Mouse (Mus musculus) embryonic facial prominence, embryonic 12.5 days (tissue): ENCODE measurements around the gene Praf2. TPM values are rescaled to one million over a fixed set of nuclear protein-coding genes. Genes with fewer than 3 reads are reported as not detected.

Experiments
- ATAC-seq: fragments of 200-750 bp; cut with Nextera tagmentation; 2 replicates; pipeline ENCODE4 v1.8.0; 2017; ENCODE audit not compliant: insufficient number of reproducible peaks, insufficient read depth, low FRiP score, low TSS enrichment
- H3K27ac ChIP-seq: fragments of 300-500 bp; sonication (generic); 2 replicates; pipeline ENCODE4 v1.5.1; 2016; ENCODE audit warnings: mild to moderate bottlenecking
- H3K27me3 ChIP-seq: fragments of 300-500 bp; sonication (generic); 2 replicates; pipeline ENCODE4 v1.6.1; 2016; ENCODE audit warnings: mild to moderate bottlenecking, moderate library complexity
- H3K36me3 ChIP-seq: fragments of 300-500 bp; sonication (generic); 2 replicates; pipeline ENCODE4 v1.6.1; 2016; ENCODE audit warnings: mild to moderate bottlenecking
- H3K4me1 ChIP-seq: fragments of 300-500 bp; sonication (generic); 2 replicates; pipeline ENCODE4 v1.6.1; 2016
- H3K4me2 ChIP-seq: fragments of 300-500 bp; sonication (generic); replicated peaks from 2 replicates; pipeline ENCODE4 v1.6.1; 2016; ENCODE audit warnings: mild to moderate bottlenecking, moderate library complexity
- H3K4me3 ChIP-seq: fragments of 300-500 bp; sonication (generic); 2 replicates; pipeline ENCODE4 v1.5.1; 2016; ENCODE audit warnings: mild to moderate bottlenecking
- H3K9ac ChIP-seq: fragments of 300-500 bp; sonication (generic); 2 replicates; pipeline ENCODE4 v1.6.1; 2016; ENCODE audit warnings: mild to moderate bottlenecking, moderate library complexity
- H3K9me3 ChIP-seq: fragments of 300-500 bp; sonication (generic); 2 replicates; pipeline ENCODE4 v1.6.1; 2016; ENCODE audit warnings: mild to moderate bottlenecking, moderate library complexity
- WGBS: fragments of 180-500 bp; shearing (Covaris S2); methylation state at CpG from one replicate; pipeline ENCODE4 v1.1.7; 2016; 5-methylcytosine and 5-hydroxymethylcytosine counted together
- polyA plus RNA-seq: library from polyadenylated mRNA; unstranded; fragments of >200 nt; fragmentation: Nextera tagmentation; extraction: Ambion mirVana; gene quantifications from 2 replicates; pipeline ENCODE4 v1.2.1, GENCODE M21; 2016

The Praf2 gene
- polyA plus RNA-seq, 1 experiment from 2014 or later: 69.9 TPM

DNA sequence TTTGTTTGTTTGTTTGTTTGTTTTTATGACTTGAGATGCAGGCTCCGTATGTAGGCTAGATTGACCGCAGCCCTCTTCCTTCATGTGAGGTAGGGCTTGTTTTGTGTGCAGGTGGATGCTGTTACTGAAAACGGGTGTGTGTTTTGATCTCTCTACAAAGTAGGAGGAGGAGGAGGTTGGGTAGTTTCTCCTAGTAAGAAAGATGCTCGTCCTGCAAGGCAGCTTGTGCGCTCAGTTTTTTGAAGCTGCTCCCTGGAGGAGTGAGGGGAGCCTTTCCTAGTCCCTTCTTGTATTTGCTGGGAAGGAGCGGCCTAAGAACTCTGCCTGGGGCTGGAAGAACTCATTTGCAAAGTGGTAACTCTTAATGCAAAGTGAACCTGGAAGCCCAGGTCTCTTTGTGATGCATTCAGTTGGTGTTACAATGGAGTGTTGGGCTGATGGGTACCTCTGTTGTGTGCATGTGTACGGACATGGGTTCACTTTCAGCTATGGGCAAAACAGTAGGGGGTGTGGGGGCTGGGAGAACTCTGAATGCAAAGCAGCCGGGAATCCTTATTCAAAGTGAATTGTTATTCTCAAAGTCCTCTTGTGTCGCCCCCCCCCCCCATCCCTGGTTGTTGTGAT is 36.5 kb downstream of the Praf2 start:
- 20% methylated on average over 9 of the region's 9 CpGs for WGBS

DNA sequence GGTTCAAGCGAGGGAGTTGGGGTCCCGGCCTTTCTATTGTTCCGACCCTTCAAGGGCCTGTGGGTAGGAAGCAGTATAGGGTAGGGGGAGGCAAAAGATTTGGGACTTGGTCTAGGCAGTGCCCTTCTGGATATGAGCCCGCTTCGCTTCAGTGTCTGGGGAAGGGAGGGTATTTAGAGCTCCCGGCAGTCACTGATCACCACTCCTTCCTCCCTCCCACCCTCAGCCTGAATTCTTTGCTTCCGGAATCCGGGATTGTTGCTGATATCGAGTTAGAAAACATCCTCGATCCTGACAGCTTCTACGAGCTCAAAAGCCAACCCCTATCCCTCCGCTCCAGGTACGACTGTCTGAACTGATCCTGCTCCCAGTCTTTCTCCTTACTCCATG is 37.0 kb downstream of the Praf2 start:
- H3K27ac ChIP-seq: no peak overlapping the region

More for the DNA sequence above, 36.5 kb downstream of the Praf2 start:
- Histone ChIP-seq H3K9ac (no peak overlapping the region), H3K9me3 (no peaks in the 10 kb centered on the region), H3K4me1 (no peaks in the 10 kb centered on the region), H3K27ac (no peak overlapping the region), H3K4me3 (peak overlapping the region; percentile 62; the same call in 1 of the 2 replicates), H3K4me2 (peak overlapping the region; percentile 64), H3K36me3 (0 out of 2 replicates have a peak, but pooled peaks cover 14% of the 10 kb centered on the region), H3K27me3 (no peaks in the 10 kb centered on the region)
- ATAC-seq: no peak

GRCm38 (mm10) chrX:7765764-7766163 is 37.5 kb downstream of the Praf2 start:
- H3K9me3 ChIP-seq: no peaks in the 10 kb centered on the region
- H3K36me3 ChIP-seq: peaks cover 23% of the 10 kb centered on the region; the same call in 1 of the 2 replicates
- no peaks in the 10 kb centered on the region for H3K4me1 ChIP-seq
- ATAC-seq: no peak
- H3K9ac ChIP-seq: no peak overlapping the region
- 12% methylated on average over 11 of the region's 11 CpGs for WGBS
- H3K27ac ChIP-seq: no peak overlapping the region
- H3K4me3 ChIP-seq: 0 out of 2 replicates have a peak overlapping the region, but pooled peaks have one; percentile 62
- H3K27me3 ChIP-seq: no peaks in the 10 kb centered on the region
- peak overlapping the region; percentile 64 for H3K4me2 ChIP-seq

More for the DNA sequence above, 37.0 kb downstream of the Praf2 start:
- no peaks in the 10 kb centered on the region for H3K9me3 ChIP-seq
- no peaks in the 10 kb centered on the region for H3K4me1 ChIP-seq
- H3K27me3 ChIP-seq: no peaks in the 10 kb centered on the region
- H3K9ac ChIP-seq: no peak overlapping the region
- 29% methylated on average over 11 of the region's 13 CpGs for WGBS
- H3K36me3 ChIP-seq: peaks cover 18% of the 10 kb centered on the region; the same call in 1 of the 2 replicates
- H3K4me2 ChIP-seq: peak overlapping the region; percentile 64
- ATAC-seq: no peak
- H3K4me3 ChIP-seq: peak overlapping the region; percentile 62; the same call in 1 of the 2 replicates

GRCm38 (mm10) chrX:7769302-7770017 is 41.2 kb downstream of the Praf2 start:
- Histone ChIP-seq H3K9me3 (no peaks in the 10 kb centered on the region), H3K27ac (no peak overlapping the region), H3K4me1 (no peaks in the 10 kb centered on the region), H3K4me2 (no peak overlapping the region), H3K9ac (no peak overlapping the region), H3K27me3 (no peaks in the 10 kb centered on the region), H3K4me3 (no peak overlapping the region), H3K36me3 (peaks cover 35% of the 10 kb centered on the region; the same call in 1 of the 2 replicates)
- 88% methylated on average over 7 of the region's 7 CpGs for WGBS
- no peak for ATAC-seq

GRCm38 (mm10) chrX:7772766-7773165 is 44.5 kb downstream of the Praf2 start:
- no peaks in the 10 kb centered on the region for H3K27me3 ChIP-seq
- H3K9ac ChIP-seq: no peak overlapping the region
- H3K4me1 ChIP-seq: no peaks in the 10 kb centered on the region
- H3K36me3 ChIP-seq: peaks cover 29% of the 10 kb centered on the region; the same call in 1 of the 2 replicates
- H3K9me3 ChIP-seq: no peaks in the 10 kb centered on the region
- H3K4me3 ChIP-seq: no peak overlapping the region
- no peak for ATAC-seq
- no peak overlapping the region for H3K4me2 ChIP-seq
- WGBS: 47% methylated on average over 2 of the region's 2 CpGs
- no peak overlapping the region for H3K27ac ChIP-seq

- WGBS: 81% methylated on average over 9 of the region's 9 CpGs
- ATAC-seq: no peak
Observed at GRCm38 (mm10) chrX:7775501-7776205, 47.4 kb downstream of the Praf2 start.

GRCm38 (mm10) chrX:7776329-7777082 is 48.3 kb downstream of the Praf2 start:
- H3K27ac ChIP-seq: no peak overlapping the region
- H3K4me3 ChIP-seq: no peak overlapping the region
- WGBS: 48% methylated on average over 8 of the region's 8 CpGs
- ATAC-seq: no peak
- no peaks in the 10 kb centered on the region for H3K9me3 ChIP-seq
- no peaks in the 10 kb centered on the region for H3K27me3 ChIP-seq
- H3K4me2 ChIP-seq: no peak overlapping the region
- peaks cover 11% of the 10 kb centered on the region; the same call in 1 of the 2 replicates for H3K36me3 ChIP-seq
- H3K4me1 ChIP-seq: no peaks in the 10 kb centered on the region
- no peak overlapping the region for H3K9ac ChIP-seq

More at GRCm38 (mm10) chrX:7775501-7776205, 47.4 kb downstream of the Praf2 start:
- no peak overlapping the region for H3K4me3 ChIP-seq
- H3K9ac ChIP-seq: no peak overlapping the region
- no peak overlapping the region for H3K27ac ChIP-seq
- H3K36me3 ChIP-seq: peaks cover 13% of the 10 kb centered on the region; the same call in 1 of the 2 replicates
- H3K4me2 ChIP-seq: no peak overlapping the region
- H3K4me1 ChIP-seq: no peaks in the 10 kb centered on the region
- H3K9me3 ChIP-seq: no peaks in the 10 kb centered on the region
- H3K27me3 ChIP-seq: no peaks in the 10 kb centered on the region

DNA sequence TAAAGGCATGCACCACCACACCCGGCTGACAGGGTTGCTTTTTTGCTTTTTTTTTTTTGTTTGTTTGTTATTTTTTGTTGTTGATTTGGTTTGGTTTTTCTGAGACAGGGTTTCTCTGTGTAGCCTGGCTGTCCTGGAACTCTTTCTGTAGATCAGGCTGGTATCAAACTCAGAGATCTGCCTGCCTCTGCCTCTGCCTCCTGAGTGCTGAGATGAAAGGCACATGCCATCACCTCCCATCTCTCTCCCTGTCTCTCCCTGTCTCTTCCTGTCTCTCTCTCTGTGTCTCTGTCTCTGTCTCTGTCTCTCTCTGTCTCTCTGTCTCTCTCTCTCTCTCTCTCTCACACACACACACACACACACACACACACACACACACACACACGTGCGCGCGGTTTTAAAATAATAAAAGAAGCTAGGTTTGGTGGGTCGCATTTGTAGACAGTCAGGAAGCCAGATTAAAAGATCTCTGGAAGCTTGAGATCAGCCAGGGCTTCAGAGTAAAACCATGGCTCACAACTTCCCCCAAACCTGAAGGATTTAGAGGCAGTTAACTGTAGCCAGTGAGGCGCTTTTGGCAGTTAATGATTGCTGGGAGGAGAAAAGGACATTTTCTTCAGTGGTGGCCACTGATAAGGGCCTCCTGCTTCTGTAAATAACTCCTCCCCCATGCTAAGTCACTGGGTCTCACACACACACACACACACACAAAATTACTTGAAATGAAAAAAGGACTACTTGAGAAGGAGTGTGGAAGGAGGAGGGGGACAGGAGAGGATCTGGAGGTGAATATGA is 50.4 kb downstream of the Praf2 start:
- Histone ChIP-seq H3K4me1 (no peaks in the 10 kb centered on the region), H3K36me3 (peaks cover 4% of the 10 kb centered on the region; the same call in 1 of the 2 replicates), H3K4me3 (no peak overlapping the region), H3K4me2 (no peak overlapping the region), H3K27ac (no peak overlapping the region), H3K27me3 (no peaks in the 10 kb centered on the region), H3K9me3 (no peaks in the 10 kb centered on the region), H3K9ac (no peak overlapping the region)
- 75% methylated on average over 7 of the region's 7 CpGs for WGBS
- no peak for ATAC-seq

- Histone ChIP-seq H3K9me3 (no peaks in the 10 kb centered on the region), H3K4me3 (no peak overlapping the region), H3K9ac (no peak overlapping the region), H3K4me1 (no peaks in the 10 kb centered on the region), H3K36me3 (no peaks in the 10 kb centered on the region), H3K4me2 (no peak overlapping the region), H3K27me3 (no peaks in the 10 kb centered on the region), H3K27ac (no peak overlapping the region)
- ATAC-seq: no peak
- WGBS: 30% methylated on average over 3 of the region's 3 CpGs
Observed at GRCm38 (mm10) chrX:7779294-7779693, 51.1 kb downstream of the Praf2 start.
